Mouse (Mus musculus): ENCODE data around the gene Pea15a.

GRCm38 (mm10) chr1:172167911-172168310 lies 38.7 kb downstream of the Pea15a start:
- TF ChIP-seq CTCF (IDR thresholded peaks at IDR 0.05; ENCODE audit: insufficient read depth, low read depth, low read length) = no peak
- TF ChIP-seq POLR2A (IDR thresholded peaks at IDR 0.05; ENCODE audit: insufficient read depth, low read depth, low read length) = no peak

Data from olfactory bulb, adult 2 months (tissue).